Mouse (Mus musculus) kidney, adult 2 months (tissue): ENCODE results near the gene Rpl12.

ENCODE experiments used
- CTCF ChIP-seq: fragments of 200-500 bp; conservative IDR thresholded peaks from 2 replicates; pipeline ENCODE4 v1.5.1; 2011; ENCODE audit warnings: low read depth, mild to moderate bottlenecking, control low read depth, low read length, moderate library complexity, mixed read lengths; ENCODE audit not compliant: insufficient read depth, insufficient read length
- POLR2A ChIP-seq: fragments of 200-500 bp; IDR thresholded peaks from one replicate; pipeline ENCODE4 v1.6.1; 2011; ENCODE audit warnings: low read depth, low read length, control low read depth

GRCm38 (mm10) chr2:32978675-32979074, 17.3 kb downstream of the Rpl12 start:
- TF ChIP-seq POLR2A (no peak), CTCF (no peak)
